Mouse (Mus musculus) skeletal muscle tissue, adult 2 months (tissue): ENCODE measurements around the gene Prf1.

Experiments
- DNase-seq: peaks from one replicate; pipeline ENCODE4 v3.0.0-alpha.2; 2012; ENCODE audit warnings: low read depth, low spot score

Gene Prf1

DNA sequence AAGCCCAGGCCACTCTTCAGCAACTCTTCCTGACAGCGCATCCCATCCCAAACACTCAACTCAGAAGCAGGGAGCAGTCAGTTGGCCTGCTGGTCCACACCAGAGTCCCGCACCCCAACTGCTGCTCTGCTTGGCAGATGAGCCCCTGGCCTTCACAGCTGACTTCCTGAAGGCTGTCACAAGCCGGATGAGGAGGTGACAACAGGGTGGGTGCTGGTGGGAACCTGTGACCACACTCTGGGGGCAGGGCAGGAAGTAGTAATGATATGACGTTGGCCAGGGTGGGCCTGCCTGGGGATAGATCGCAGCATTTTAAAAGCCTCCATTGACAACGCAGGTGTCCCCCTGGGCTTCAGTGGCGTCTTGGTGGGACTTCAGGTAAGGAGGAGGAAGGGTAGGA lies at the start of gene Prf1:
Gene Prf1 (plus strand): TSS at position 357 of the 400 bp plus-strand sequence.
- no peak for DNase-seq

DNA sequence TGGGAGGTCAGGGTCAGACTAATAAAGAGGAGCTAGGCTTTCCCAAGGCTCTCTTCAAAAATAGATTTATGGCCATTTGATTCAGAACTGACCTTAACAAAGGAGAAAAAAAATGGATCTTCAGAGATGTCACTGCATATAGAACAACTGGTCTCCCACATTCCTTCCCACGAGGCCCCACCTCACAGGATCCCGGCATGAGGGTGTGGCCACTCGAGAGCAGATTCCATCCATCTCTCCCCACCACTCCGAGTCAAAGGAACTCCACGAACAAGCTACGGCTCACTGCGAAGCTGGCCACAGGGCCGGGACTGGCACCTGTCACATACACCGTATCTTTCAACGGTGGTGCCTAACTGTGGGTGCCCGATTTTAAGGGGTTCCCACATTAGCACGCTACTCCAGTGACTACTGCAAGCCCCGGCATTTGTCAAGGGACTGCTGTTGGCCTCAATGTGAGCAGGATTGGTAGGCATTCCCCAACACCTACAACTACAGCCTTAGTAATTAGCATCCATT lies 49.0 kb upstream of the Prf1 start:
- no peak for DNase-seq

DNA sequence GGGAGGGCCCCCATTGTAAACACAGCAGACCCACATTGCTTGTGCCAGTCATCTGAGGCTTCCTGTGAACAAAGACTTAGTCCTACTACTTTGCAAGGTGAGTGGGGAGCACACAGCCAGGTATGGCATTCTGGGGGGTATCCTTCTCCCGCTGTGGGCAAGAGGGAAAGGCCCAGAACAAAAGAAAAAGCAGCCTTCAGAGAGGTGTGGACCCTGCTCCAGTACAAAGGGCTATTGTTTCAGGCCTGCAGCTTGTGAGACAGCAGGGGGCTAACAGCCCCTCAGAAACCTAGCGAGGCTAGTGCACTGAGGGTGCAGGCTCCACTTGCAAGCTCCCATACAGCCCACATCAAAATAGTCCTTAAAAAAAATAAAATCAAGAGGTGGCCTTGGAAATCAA lies 47.7 kb upstream of the Prf1 start:
- DNase-seq: no peak

DNA sequence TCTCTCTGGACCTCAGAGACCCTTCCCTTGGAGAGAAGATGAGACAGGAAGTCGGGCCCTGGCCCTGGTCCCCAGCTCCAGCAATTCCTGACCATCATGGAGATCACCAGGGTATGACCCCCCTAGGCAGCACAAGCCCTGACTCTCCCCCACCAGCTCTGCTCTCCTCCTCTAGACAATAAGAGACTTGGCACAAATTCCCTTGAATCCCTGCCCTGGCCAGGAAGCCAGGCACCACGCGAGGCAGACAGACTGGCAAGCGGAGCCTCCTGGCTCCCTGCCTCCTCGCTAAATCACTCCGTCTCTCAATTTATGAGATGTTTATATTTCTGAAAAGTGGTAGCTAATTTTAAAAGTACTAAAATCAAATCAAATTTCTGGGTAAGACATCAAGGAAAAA lies 42.9 kb upstream of the Prf1 start:
- no peak for DNase-seq

DNA sequence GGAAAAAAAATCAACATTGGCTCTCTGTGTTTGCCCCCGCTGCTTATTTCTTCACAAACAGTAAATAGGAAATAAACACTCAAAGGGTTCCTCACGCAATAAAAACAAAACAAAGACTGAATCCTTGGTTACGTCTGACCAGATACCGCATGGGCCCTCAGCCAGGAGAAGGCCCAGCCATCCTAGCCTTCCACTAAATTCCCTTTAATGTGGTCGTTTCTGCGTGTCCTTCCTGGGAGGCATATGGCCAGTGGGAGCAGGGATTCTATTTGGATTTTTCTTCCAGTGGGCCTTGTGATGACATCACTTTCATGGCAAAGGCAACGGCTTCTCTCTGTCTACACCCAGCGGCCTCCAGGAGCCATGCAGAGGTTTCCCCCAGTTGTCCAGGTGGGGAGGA lies 42.4 kb upstream of the Prf1 start:
- DNase-seq: no peak

DNA sequence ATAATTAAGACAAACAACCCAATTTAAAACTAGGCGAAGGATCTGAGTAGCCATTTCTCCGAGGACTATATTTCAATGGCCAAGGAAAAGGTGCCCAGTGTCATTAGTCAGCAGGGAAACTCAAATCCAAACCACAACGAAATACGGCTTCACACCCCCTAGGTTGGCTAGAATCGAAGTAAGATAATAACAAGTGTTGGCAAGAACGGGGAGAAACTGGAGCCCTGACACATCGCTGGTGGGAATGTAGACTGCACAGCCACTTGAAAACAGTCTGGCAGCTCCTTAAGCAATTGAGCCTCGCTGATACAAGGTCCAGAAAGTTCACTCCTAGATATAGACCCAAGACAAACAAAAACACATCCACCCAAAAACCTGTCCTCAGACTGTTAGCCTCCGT lies 41.0 kb upstream of the Prf1 start:
- DNase-seq: peak; percentile 65

DNA sequence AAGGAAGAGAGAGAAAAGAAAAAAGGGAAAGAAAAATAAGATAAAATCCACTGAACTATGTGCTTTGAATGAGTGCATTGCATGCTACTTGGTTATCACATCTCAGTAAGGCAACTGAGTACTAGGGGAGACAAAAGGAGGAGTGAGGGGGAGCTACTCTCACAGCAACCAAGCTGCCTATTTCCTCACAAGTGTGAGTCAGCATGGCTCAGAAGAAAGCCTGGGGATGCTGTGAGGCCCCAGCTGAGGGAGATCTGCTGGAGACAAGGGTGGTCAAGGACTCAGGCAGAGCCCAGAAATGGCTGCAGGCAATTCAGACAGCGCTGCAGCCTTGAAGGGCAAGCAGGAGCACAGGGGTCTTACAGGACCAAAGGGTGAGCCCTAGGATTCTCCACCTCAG lies 39.5 kb upstream of the Prf1 start:
- no peak for DNase-seq

DNA sequence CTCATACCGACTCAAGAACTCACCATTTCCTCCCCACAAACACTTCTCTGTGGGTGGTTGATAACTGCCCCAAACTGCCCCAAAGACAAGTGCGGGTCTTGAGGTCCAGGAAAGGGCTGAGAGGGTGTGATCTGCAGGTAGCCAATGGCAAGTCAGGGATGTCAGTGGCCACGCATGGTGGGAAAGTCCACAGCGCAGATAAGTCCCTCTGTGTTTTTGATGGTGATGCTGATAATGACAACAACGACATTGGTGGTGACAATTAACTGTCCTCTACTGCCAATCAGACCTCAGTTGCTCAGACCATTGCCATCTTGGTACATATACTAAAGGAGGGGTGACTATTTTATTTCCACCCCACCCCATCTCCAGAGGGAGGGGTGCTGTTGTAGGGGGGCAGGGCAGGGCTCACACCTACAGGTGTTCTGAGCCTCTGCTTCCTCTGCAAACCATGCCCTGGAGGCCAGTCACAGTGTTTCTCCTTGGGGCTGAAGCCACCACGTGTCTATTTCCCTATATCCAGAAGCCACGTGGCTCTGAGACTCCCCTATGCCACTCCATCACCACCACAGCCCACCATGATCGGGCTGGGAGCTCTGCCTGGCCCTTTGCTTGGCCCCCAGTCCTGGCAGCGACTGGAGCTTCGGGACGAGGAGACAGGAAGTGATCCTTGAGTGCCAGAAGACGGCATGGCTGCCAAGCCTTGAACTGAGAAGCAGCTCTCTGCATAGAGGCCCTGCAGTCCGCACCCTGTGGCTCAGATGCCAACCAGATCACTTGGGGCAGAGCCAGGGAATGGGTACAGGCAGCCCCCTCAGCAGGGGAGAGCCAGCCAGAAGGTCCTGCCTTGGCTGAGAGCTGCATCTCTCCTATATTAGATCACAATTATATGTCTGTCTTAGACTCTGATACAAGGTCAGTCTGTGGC lies 36.1 kb upstream of the Prf1 start:
- no peak for DNase-seq

DNA sequence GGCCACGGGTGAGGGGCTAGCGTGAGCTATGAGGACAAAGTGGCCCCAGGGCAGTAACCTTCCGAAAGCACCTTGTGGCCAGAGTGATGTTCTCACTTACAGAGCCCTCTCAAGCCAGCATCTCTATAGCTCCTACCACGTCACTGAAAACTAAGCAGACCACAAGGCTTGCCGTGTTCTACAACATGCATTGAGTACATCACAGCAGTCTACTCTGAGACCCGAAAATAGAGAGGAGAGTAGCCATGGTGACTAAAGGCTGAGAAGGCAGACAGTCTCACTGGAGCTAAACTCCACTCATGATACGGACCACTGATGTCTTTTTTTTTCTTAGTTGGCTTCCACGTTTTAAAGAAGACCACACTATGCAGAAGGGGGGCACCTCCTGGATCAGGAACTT lies 34.0 kb upstream of the Prf1 start:
- no peak for DNase-seq

DNA sequence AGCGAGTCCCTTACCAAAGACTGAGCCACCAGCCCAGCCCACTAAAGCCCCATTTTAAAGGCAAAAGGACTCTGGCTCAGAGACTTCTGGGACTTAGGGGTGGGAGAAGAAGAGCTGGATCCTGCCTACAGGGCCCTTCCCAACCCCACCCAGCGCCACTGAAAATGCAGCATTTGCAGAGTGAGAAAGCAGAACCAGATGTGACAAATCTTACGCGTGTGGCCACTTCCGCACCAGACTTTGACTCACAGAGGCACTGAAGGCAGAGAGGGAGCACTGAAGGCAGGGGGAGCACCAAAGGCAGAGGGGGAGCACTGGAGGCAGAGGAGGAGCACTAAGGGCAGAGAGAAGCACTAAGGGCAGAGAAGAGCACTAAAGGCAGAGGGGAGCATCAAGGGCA lies 30.3 kb upstream of the Prf1 start:
- DNase-seq: no peak

DNA sequence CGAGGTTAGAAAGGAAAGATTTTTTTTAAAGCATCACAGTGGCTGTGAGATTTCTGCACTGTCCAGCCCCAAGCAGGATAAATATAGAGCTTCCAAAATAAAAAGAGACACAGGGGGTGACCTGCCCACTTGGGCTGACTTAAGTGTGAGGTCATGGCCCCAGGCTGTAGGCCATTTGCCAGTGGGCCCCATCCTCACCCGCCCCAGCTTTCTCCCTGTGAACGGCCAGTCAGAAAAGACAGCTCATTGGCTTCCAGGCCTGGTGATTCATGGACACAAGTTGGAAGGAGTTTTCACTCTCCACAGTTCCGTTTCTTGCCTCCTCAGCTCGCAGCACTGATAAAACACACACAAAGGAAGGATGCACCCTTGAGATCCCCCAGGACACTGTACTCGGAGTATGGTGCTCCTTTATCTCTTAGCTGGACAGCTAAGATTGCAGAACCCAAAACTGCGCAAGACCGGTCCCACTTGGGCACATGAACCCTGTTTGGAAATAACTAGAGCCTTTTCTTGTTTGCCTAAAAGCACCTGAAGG lies 25.5 kb upstream of the Prf1 start:
- DNase-seq: peak; percentile 65

DNA sequence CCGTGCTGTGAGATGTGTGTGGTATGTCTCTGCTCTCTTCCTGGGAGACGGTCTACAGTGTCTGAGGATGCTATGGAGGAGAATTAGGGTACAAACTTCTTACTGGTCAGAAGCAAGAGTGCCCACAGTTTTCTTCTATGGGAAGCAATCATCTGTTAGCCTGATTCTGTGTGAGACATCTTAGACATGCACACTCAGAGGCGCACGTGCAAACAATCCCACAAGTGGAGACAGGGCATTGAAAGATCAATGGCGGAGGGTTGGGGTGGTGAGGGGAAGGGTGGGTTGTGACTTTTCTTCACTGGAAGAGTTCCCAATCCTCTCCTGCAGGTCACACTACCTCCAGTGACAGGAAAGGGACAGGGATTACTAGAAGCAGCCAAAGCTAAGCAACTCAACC lies 25.0 kb upstream of the Prf1 start:
- DNase-seq: no peak

DNA sequence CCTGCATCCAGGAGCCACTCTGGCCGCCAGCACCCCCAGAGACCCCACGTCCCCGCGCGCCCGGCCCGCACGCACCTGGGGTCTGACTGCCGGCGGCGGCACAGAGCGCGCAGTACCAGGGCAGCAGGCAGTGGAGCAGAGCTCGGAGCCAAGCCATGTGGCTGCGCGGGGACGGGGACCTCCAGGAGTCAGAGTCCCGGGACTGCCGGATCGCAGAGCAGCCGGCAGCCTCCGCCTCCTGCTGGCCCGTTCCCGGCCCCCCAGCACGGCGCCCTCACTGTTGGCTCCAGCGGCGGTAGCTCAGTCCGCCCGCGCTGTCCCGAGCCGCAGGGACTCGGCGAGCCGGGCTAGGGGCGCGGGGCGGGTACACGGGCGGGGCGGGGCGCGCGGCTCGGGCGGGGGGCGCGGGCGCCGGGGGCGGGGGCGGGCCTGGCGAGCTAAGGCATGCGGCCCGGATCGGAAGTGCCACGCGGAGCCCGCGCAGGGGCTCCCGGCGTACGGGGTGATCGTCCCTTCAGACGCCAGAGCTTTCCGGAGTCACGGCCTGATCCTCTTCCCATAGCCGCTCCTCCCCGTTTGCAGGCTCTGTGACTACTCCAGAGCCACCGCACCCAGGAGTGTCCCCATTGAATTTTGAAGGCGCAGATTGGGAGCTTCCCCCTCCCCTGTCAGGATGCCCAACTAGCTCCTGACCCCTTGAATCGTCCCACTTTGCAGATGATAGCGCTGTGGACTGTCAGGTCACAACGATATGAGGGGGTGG lies 24.4 kb upstream of the Prf1 start, which contains the start of gene Adamts14:
Gene Adamts14 (minus strand): TSS at position 358 of the 763 bp plus-strand sequence.
- DNase-seq: no peak

DNA sequence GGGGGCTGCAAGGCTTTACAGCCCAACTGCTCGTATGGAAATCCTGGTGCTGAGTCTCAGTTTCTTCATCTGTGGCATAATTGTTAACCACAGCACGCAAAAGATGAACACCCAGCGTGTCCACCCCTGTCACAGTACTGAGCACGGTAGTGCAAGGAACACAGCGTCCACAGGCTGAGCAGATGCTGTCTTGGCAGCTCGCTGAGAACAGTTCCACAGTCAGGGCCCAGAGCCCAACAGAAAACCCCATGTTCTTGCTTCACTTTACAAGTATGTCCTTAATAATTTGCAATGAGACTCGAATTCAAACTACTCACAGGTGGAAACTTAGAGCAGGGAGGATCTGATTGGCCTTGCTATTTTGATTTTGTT lies 23.8 kb upstream of the Prf1 start:
- peak; percentile 69 for DNase-seq

DNA sequence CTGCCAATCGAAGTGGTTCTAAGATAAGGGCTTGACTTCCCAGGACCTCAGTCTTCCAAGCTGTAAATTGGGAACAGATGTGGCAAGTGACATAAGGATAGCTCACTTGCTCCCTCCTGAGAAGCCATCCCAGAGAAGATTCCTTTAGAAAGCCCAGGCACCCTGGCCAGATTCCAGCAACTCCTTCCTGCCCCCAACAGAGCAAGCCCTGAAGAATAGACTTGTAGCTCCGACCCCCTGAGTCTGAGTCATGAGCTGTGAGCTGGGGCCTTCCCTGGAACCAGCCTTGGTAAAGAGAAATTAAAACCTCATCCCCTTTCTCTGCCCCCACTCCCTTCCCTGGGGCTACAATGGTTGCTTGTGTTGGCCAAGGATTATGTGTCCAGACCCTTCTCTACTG lies 23.1 kb upstream of the Prf1 start:
- DNase-seq: no peak

DNA sequence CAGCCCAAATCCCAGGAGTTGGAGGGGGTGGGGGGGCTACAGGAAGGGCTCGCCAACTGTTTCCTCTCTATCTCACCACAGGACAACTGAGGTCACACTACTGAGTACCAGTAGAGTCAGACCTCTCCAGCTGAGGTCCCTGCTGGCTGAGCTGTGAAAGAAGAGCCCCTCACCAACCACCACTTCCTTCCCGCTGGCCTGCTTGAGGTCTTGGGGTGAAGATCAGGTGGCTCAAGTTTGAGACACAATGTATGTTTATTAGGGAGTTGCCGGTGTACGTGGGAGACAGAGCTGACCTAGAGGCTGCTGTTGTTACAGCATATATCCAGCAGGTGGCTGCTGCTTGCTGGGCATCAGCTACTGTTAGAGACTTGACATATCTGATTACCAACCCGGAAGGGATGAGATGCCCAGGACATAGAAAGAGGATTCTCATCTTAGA lies 21.9 kb upstream of the Prf1 start:
- DNase-seq: peak; percentile 61

DNA sequence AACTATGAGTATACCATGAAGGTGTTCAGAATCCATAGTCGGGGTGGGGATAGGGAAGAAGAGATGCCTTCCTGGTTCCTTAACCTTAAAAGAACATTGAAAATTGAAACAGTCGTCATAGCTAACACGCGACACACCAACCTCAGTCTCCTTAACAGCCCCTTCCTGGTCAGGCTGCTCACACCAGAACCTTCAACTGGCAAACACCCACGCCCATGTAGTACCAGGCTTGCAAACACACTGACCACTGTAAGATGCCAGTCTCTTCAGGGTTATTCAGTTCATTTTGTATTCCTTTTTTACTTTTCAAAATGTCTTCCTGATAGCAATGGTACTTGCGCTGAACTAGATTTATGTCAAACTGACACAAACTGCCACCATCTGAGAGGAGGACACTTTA lies 20.6 kb upstream of the Prf1 start:
- no peak for DNase-seq

DNA sequence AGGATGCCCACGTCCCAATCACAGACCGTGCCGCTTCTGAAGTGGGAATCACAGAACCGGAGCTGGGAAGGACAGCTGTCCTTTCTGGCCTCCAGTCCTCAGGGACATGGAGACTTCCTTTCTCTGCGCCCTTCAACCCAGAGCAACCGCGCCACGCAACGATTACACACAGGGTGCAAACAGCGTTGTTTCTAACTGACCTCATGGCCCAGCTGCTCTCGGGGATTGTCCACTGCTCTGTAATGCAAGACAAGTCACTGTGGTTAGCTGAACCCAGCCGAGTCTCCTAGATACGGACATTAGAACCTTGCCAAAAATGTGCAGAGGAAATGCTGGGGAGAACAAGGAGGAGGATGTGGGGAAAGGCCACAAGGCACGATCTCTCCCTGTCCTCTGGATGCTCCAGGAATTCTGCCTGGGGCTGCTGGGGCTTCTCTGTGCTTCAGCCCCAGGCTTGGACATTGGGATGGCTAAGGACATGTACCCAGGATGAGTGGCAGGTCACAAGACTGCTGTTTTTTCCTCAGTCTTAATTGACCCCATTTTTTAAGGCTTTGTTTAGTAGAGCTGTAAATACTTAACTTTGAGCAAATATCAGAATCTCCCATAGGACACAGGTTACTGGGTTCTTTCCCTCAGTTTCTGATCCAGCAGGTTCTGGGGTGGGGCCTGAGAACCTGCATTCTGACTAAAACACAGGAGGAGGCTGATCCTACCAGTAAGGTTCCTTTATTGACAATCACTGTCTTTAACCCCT lies 19.5 kb upstream of the Prf1 start:
- peak; percentile 87 for DNase-seq

DNA sequence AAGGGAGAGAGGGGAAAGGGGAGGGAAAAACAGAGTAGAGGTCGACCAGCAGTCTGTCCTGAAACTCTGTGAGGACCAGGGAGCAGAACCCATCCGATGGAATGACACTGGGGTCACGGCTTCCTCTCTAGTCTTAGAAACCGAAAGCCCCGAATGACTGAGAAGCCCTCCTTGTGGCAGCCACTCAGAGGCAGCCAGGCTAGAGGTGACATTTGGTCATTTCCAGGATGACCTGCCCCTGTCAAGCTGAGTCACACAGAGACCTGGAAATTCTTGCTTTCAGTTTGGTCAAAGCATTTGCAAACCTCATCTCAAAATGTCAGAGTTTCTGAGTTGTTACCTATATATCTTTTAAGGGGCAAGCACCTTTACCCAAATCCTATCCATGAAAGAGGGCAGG lies 16.5 kb upstream of the Prf1 start:
- DNase-seq: no peak

DNA sequence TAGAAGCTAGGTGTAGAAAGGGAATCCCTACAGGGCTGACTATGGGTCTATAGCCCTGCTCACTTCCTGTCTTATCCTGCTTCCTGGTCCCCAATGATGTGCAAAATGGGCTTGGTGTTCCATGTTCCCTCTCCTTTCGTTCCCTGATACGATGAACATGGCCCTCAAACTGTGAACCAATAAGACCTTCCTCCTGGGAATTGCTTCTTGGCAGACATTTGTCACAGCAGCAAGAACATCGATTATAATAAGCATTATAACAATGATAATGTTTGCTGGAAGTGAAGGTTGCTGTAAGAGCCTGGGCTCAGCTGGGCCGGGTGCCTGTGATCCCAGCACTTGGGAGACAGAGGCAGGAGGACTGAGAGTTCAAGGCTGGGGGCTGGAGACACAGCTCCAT lies 13.3 kb upstream of the Prf1 start:
- no peak for DNase-seq

DNA sequence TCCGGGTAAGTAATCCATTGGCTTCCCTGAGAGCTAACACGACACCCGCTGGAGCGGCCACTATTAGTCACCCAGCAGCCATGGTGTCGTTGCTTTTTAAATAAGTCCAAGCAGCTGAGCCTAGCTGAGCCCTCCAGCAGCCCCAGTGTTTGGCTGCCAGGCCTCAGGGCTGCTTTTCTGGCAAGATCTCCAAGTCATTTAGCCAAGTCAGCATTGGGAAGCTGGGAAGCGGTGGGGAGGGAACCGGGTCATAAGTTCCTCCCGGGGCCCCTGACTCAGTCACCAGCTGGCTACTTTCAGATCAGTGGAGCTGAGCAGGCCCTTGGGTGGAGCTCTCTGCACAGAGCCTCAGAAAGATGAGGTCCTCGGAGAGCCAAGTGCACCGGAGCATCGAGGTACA lies 12.4 kb upstream of the Prf1 start:
- DNase-seq: peak; percentile 90

DNA sequence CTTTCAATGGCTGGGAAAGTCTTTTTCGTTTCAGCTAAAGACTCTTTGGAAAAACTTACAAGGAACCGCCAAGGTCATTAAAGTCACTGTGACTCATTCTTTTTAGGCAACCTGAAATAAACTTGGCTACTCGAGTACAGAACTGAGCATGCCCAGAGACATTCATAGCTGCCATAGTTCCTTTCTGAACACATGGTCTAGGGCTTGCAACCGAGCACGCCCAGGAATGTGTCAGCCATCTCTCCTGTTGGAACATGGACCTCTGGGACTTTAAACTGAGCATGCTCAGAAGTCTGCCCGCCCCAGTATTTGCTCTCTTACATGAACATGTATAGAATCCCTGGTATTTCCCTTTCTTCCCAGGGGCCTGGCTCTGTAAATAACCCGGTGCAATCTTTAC lies 11.4 kb upstream of the Prf1 start:
- DNase-seq: peak; percentile 69
